Mouse (Mus musculus): ENCODE data around the gene Filip1. TPM values are rescaled to one million over a fixed set of nuclear protein-coding genes. Genes with fewer than 3 reads are reported as not detected.

The Filip1 gene
- polyA plus RNA-seq, 1 experiment, result 9.4 TPM

DNA sequence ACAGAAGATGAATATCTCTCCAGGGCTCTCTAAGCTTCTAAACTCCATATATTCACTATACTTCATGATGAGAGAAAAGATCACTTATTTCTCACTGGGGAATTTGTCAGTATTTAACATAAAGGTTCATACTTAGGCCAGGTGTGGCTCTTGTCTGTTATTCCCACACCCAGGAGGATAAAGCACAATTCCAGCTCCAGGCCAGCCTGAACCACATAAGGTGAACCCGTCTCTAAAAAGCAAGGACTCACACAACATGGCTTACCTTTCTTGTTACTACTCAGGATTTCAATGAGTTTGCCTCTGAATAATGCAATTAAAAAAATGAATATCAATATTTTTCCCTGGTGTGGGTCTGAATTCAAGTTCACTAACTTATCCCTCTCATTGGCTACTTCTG is 23.6 kb downstream of the Filip1 start:
- H3K4me1 ChIP-seq (ENCODE audit: control insufficient read depth, insufficient read depth, low read length), result no peaks in the 10 kb centered on the region
- DNase-seq, result no peak
- TF ChIP-seq CTCF (IDR thresholded peaks at IDR 0.05; ENCODE audit: insufficient read depth, low read length) (no peak), POLR2A (IDR thresholded peaks at IDR 0.05; ENCODE audit: borderline replicate concordance, extremely low read depth, low read depth, low read length) (no peak)
- no peak overlapping the region for H3K4me3 ChIP-seq (replicated peaks; ENCODE audit: extremely low read depth, low read depth, low read length)
- WGBS, result 96% methylated on average over 1 of the region's 1 CpGs

DNA sequence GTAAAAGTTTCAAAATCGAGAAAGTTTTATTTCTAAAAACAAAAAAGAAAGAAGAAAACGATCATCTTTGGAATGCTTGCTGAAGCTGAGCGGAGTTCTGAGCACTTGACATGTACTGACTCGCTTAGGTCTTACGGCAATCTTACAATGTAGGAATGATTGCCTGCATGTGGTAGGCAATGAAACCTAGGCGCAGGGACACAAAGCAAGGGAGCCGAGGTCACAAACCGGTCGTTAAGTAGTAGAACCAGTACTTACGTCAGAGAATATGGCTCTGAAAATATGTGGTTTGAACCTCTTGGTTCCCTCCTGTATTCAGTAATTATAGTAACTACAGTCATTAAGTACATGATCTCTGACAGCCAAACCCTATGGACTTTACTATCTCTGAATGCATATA is 29.4 kb downstream of the Filip1 start:
- TF ChIP-seq CTCF (IDR thresholded peaks at IDR 0.05; ENCODE audit: insufficient read depth, low read length), result no peak
- no peak for TF ChIP-seq POLR2A (IDR thresholded peaks at IDR 0.05; ENCODE audit: borderline replicate concordance, extremely low read depth, low read depth, low read length)
- no peak for DNase-seq
- Histone ChIP-seq H3K4me3 (replicated peaks; ENCODE audit: extremely low read depth, low read depth, low read length) (no peak overlapping the region), H3K4me1 (ENCODE audit: control insufficient read depth, insufficient read depth, low read length) (peaks cover 2% of the 10 kb centered on the region; the same call in 1 of the 2 replicates)
- 86% methylated on average over 10 of the region's 10 CpGs for WGBS

DNA sequence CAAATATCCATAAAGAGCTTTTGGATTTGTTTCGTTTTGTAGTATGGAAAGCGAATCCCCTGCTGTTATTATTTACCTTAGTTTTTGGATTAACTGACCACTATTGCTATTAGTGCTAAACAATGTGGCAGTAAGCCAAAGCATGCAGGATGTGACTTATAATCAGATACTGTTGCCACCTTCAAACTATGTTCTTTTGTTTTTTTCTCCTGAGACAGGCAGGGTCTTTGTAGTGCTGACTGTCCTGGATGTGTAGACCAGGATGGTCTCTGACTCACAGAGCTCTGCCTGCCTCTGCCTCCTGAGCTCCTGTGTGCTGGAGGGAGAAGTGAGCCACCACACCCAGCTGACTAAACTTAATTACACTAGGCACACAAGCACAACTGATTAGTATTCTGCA is 33.4 kb downstream of the Filip1 start:
- TF ChIP-seq CTCF (IDR thresholded peaks at IDR 0.05; ENCODE audit: insufficient read depth, low read length) (no peak), POLR2A (IDR thresholded peaks at IDR 0.05; ENCODE audit: borderline replicate concordance, extremely low read depth, low read depth, low read length) (no peak)
- Histone ChIP-seq H3K4me3 (replicated peaks; ENCODE audit: extremely low read depth, low read depth, low read length) (no peak overlapping the region), H3K4me1 (ENCODE audit: control insufficient read depth, insufficient read depth, low read length) (peaks cover 4% of the 10 kb centered on the region)
- DNase-seq, result no peak
- WGBS, result 70% methylated on average over 2 of the region's 2 CpGs

DNA sequence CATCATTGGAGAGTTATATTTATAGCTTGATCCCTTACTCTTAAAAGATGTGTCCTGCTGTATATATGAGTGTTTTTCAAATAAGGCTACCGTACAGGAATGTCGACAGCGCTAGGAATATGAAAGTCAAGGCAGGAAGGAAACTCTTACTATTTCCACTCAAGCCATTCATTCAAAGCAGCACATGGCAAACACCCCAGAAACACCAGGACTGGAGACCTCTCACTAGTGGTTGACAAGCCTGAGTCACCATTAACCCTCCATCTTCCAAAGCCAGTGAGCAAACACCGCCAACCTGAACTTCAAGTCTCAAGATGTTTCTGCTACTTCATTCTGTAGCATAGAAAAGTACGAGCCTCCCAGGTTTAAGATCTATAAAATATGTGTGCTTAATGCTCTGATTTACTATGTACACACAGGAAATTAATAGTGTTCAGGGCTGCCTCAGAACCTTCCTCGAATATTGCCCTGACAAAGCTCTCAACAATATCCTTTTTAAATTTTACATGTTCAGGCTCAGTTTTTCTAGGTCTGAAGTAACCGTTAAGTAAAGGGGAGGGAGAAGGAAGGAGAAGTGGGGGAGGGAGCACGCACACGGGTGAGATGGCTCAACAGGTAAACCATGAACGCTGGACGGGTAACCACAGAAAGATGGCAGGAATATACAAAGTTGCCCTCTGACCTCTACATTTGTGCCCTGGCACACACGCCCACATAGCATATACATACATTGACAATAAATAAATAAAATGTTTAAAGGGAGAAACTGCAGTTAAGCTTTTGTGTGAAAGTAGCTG is 34.2 kb downstream of the Filip1 start:
- TF ChIP-seq POLR2A (IDR thresholded peaks at IDR 0.05; ENCODE audit: borderline replicate concordance, extremely low read depth, low read depth, low read length) (no peak), CTCF (IDR thresholded peaks at IDR 0.05; ENCODE audit: insufficient read depth, low read length) (no peak)
- no peak for DNase-seq
- 22% methylated on average over 12 of the region's 12 CpGs for WGBS
- H3K4me3 ChIP-seq (replicated peaks; ENCODE audit: extremely low read depth, low read depth, low read length), result peak overlapping the region; percentile 14
- peaks cover 4% of the 10 kb centered on the region for H3K4me1 ChIP-seq (ENCODE audit: control insufficient read depth, insufficient read depth, low read length)

DNA sequence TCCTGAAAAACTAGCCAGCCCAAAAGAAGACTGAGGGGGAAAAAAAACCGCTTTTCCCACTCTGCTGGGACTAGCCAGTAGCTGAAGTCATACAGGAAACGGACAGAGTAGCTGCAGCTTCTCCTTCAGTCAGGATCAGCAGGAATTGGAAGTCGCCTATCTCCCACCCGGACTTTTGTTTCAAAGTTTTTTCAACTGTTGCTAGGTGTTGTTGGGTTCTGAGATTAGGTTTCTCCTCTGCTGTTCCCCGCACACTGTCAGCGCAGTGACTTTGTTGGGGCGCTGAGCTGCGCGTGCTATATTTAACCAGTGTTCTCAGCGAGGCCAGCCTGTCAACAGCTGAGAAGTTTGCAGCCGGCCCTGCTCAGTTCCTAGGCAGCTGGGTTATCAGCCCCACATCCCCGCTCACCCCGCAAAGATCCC is 35.1 kb downstream of the Filip1 start:
- WGBS, result 2% methylated on average over 13 of the region's 13 CpGs
- TF ChIP-seq CTCF (IDR thresholded peaks at IDR 0.05; ENCODE audit: insufficient read depth, low read length), result no peak
- peak; percentile 47; the same call in 1 of the 2 replicates for TF ChIP-seq POLR2A (IDR thresholded peaks at IDR 0.05; ENCODE audit: borderline replicate concordance, extremely low read depth, low read depth, low read length)
- peak; percentile 65 for DNase-seq
- H3K4me1 ChIP-seq (ENCODE audit: control insufficient read depth, insufficient read depth, low read length), result peaks cover 4% of the 10 kb centered on the region
- H3K4me3 ChIP-seq (replicated peaks; ENCODE audit: extremely low read depth, low read depth, low read length), result peak overlapping the region; percentile 64

DNA sequence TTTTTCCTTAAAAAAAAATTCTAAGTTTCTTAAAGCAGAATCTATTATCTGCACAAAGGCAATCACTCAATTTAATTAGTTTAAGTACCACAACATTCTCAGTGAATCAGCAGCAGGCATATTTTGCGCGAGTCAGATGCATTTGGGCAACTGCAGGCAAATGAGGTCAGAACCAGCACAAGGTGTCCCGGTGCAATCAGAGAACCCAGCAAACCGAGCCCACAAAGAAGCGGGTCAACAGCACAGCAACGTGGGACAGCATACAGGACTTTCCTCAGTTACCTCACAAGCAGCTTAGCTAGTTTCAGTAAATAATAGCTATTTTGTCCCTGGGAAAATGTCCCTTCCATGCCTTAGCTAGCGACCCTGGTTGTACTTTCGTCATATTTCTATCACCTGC is 35.9 kb downstream of the Filip1 start:
- 25% methylated on average over 8 of the region's 8 CpGs for WGBS
- DNase-seq, result no peak
- Histone ChIP-seq H3K4me1 (ENCODE audit: control insufficient read depth, insufficient read depth, low read length) (peaks cover 4% of the 10 kb centered on the region), H3K4me3 (replicated peaks; ENCODE audit: extremely low read depth, low read depth, low read length) (peak overlapping the region; percentile 48)
- TF ChIP-seq CTCF (IDR thresholded peaks at IDR 0.05; ENCODE audit: insufficient read depth, low read length) (no peak), POLR2A (IDR thresholded peaks at IDR 0.05; ENCODE audit: borderline replicate concordance, extremely low read depth, low read depth, low read length) (no peak)

GRCm38 (mm10) chr9:79975121-79975520 is 37.5 kb downstream of the Filip1 start:
- DNase-seq, result no peak
- TF ChIP-seq CTCF (IDR thresholded peaks at IDR 0.05; ENCODE audit: insufficient read depth, low read length), result no peak
- H3K4me3 ChIP-seq (replicated peaks; ENCODE audit: extremely low read depth, low read depth, low read length), result no peak overlapping the region
- WGBS, result 24% methylated on average over 5 of the region's 5 CpGs
- peaks cover 13% of the 10 kb centered on the region for H3K4me1 ChIP-seq (ENCODE audit: control insufficient read depth, insufficient read depth, low read length)

DNA sequence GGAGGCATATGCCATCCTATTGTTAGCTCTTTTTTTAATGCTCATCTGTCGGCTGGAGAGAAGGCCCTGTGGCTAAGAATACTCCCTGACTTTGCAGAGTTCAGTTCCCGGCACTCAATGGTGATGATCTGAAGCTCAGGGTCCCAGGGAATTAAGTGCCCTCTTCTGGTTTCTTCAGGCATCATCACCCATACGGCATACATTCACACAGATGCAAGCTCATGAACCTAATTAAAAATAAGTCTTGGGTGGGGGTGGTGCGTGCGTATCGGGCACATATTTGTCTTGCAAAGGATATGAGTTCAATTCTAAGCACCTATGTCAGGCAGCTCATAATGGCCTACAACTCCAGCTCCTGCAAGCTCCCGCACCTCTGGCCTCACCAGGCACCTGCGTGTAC is 39.1 kb downstream of the Filip1 start:
- peaks cover 10% of the 10 kb centered on the region for H3K4me1 ChIP-seq (ENCODE audit: control insufficient read depth, insufficient read depth, low read length)
- no peak for DNase-seq
- TF ChIP-seq CTCF (IDR thresholded peaks at IDR 0.05; ENCODE audit: insufficient read depth, low read length), result no peak
- TF ChIP-seq POLR2A (IDR thresholded peaks at IDR 0.05; ENCODE audit: borderline replicate concordance, extremely low read depth, low read depth, low read length), result no peak

DNA sequence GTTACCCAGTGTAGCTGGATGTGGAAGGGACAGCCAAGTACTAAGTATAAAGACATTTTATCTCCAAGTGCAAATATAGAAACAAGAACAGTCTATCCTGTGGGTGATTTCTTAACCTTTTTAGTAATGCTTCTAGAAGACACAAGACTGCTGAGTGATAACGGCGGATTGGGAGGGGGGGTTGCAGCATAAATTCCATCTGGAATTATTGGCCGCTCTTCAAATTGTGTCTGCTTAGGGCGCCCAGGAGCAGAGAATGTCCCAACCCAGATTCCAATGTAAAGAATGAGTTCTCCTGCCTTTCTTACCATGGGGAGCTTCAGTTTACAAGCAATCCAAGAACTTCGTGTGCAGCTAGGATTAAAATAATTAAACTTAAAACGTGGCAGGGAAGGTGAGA is 39.9 kb downstream of the Filip1 start:
- H3K4me3 ChIP-seq (replicated peaks; ENCODE audit: extremely low read depth, low read depth, low read length), result no peak overlapping the region
- DNase-seq, result no peak
- no peak for TF ChIP-seq CTCF (IDR thresholded peaks at IDR 0.05; ENCODE audit: insufficient read depth, low read length)
- TF ChIP-seq POLR2A (IDR thresholded peaks at IDR 0.05; ENCODE audit: borderline replicate concordance, extremely low read depth, low read depth, low read length), result no peak
- 61% methylated on average over 6 of the region's 6 CpGs for WGBS
- peaks cover 10% of the 10 kb centered on the region for H3K4me1 ChIP-seq (ENCODE audit: control insufficient read depth, insufficient read depth, low read length)

More for the DNA sequence above, 39.1 kb downstream of the Filip1 start:
- H3K4me3 ChIP-seq (replicated peaks; ENCODE audit: extremely low read depth, low read depth, low read length), result no peak overlapping the region
- WGBS, result 92% methylated on average over 8 of the region's 8 CpGs

GRCm38 (mm10) chr9:79971619-79972018 is 41.0 kb downstream of the Filip1 start:
- WGBS, result 44% methylated on average over 6 of the region's 6 CpGs
- Histone ChIP-seq H3K4me3 (replicated peaks; ENCODE audit: extremely low read depth, low read depth, low read length) (no peak overlapping the region), H3K4me1 (ENCODE audit: control insufficient read depth, insufficient read depth, low read length) (peaks cover 10% of the 10 kb centered on the region)
- TF ChIP-seq POLR2A (IDR thresholded peaks at IDR 0.05; ENCODE audit: borderline replicate concordance, extremely low read depth, low read depth, low read length) (no peak), CTCF (IDR thresholded peaks at IDR 0.05; ENCODE audit: insufficient read depth, low read length) (no peak)
- no peak for DNase-seq
